23 mouse cellular contexts compared by ENCODE assay signal in genomic region chr7:82792644-82793043, GRCm38 (mm10).
"Had no signal": no experiment of that assay in that cellular context is flagged by ENCODE, and none has a peak within 500 bp of the region (broad histone marks: within the 10 kb centered on the region; RNA-seq: fewer than 3 reads in every experiment).

No protein-coding gene starts in this region.

- H3K4me2 ChIP-seq: heart, embryonic 12.5 days; hindbrain, embryonic 13.5 days; hindbrain, embryonic 15.5 days; kidney, embryonic 15.5 days; limb, embryonic 13.5 days; limb, embryonic 15.5 days; liver, embryonic 12.5 days had no signal

- H3K27me3 ChIP-seq: heart, embryonic 12.5 days; hindbrain, embryonic 13.5 days; hindbrain, embryonic 15.5 days; kidney, embryonic 15.5 days; limb, embryonic 13.5 days; limb, embryonic 15.5 days; liver, embryonic 12.5 days had no signal

- H3K4me1 ChIP-seq: heart, embryonic 12.5 days; hindbrain, embryonic 13.5 days; hindbrain, embryonic 15.5 days; kidney, embryonic 15.5 days; liver, embryonic 12.5 days had no signal

- H3K4me3 ChIP-seq: heart, embryonic 10.5 days; heart, embryonic 12.5 days; hindbrain, embryonic 13.5 days; hindbrain, embryonic 15.5 days; kidney, embryonic 15.5 days; limb, embryonic 13.5 days; limb, embryonic 15.5 days; liver, embryonic 12.5 days had no signal

- DNase-seq: gastrocnemius, postnatal 14 days; gastrocnemius, postnatal 36 days; heart, adult 18-20 months; heart, postnatal 10 days; kidney, adult 11 months; kidney, adult 2 months; kidney, adult 9 months; kidney, postnatal 14 days; kidney, postnatal 36 days; layer of hippocampus, adult 9-11 months; layer of hippocampus, postnatal 36 days; left cerebral cortex, postnatal 4 days had no signal

- ATAC-seq: hindbrain, postnatal 0 days; intestine, embryonic 16.5 days; liver, embryonic 12.5 days had no signal

- H3K27ac ChIP-seq: heart, embryonic 10.5 days; hindbrain, embryonic 13.5 days; hindbrain, embryonic 15.5 days; hindbrain, postnatal 0 days; kidney, embryonic 15.5 days; kidney, postnatal 0 days; limb, embryonic 13.5 days; limb, embryonic 15.5 days; liver, embryonic 12.5 days had no signal

- H3K36me3 ChIP-seq: heart, embryonic 10.5 days; heart, embryonic 12.5 days; hindbrain, embryonic 13.5 days; hindbrain, embryonic 15.5 days; kidney, embryonic 15.5 days; limb, embryonic 13.5 days; limb, embryonic 15.5 days; liver, embryonic 12.5 days had no signal

- H3K9me3 ChIP-seq: heart, embryonic 10.5 days; heart, embryonic 12.5 days; hindbrain, embryonic 13.5 days; hindbrain, embryonic 15.5 days; kidney, embryonic 15.5 days; limb, embryonic 13.5 days; limb, embryonic 15.5 days; liver, embryonic 12.5 days had no signal

- H3K9ac ChIP-seq: heart, embryonic 12.5 days; hindbrain, embryonic 13.5 days; hindbrain, embryonic 15.5 days; kidney, embryonic 15.5 days; limb, embryonic 13.5 days; limb, embryonic 15.5 days; liver, embryonic 12.5 days had no signal
